Mouse (Mus musculus): Measurements from ENCODE around the gene Fam184a.

GRCm38 (mm10) chr10:53698531-53698930 is 52.4 kb downstream of the Fam184a start:
- no peak for TF ChIP-seq CTCF (IDR thresholded peaks at IDR 0.05; ENCODE audit: insufficient read depth, low read length)
- no peak for TF ChIP-seq POLR2A (IDR thresholded peaks at IDR 0.05; ENCODE audit: borderline replicate concordance, extremely low read depth, low read depth, low read length)
